Mouse (Mus musculus) CH12F3 (cell line): ENCODE measurements at regions not wholly inside any gene's neighbourhood (a gene's known extent, or its start where the extent isn't known, plus 50 kb on each side); places are given as distances from the start of the nearest gene placed in this dataset.

ENCODE experiments used
- in situ Hi-C: fragments of 300-500 bp; cut with MboI; formaldehyde crosslinking; loops from 2 replicates; pipeline ENCODE4 v1.14.3; 2020; ENCODE audit warnings: low sequenced_read_pairs

GRCm38 (mm10) chr3:35480714-35481695 lies 272.9 kb upstream of the Atp11b start:
- in situ Hi-C loops: no loop called here

- in situ Hi-C loops: no loop called here
Measured at GRCm38 (mm10) chr3:35481841-35482240, 272.1 kb upstream of the Atp11b start.

- in situ Hi-C loops: no loop called here
Measured at GRCm38 (mm10) chr3:35482296-35482695, 271.6 kb upstream of the Atp11b start.

- in situ Hi-C loops: no loop called here
Measured at GRCm38 (mm10) chr3:35482759-35483158, 271.1 kb upstream of the Atp11b start.

- in situ Hi-C loops: no loop called here
Measured at GRCm38 (mm10) chr3:35496027-35496824, 257.7 kb upstream of the Atp11b start.

GRCm38 (mm10) chr3:35510314-35510713 lies 243.6 kb upstream of the Atp11b start:
- in situ Hi-C loops: no loop called here

- in situ Hi-C loops: no loop called here
Measured at GRCm38 (mm10) chr3:35516517-35516916, 237.4 kb upstream of the Atp11b start.

- in situ Hi-C loops: no loop called here
Measured at GRCm38 (mm10) chr3:35520131-35520530, 233.8 kb upstream of the Atp11b start.

GRCm38 (mm10) chr3:35547696-35548095 lies 206.2 kb upstream of the Atp11b start:
- in situ Hi-C loops: no loop called here

- in situ Hi-C loops: no loop called here
Measured at GRCm38 (mm10) chr3:35551791-35552190, 202.1 kb upstream of the Atp11b start.

GRCm38 (mm10) chr3:35560425-35560824 lies 193.5 kb upstream of the Atp11b start:
- in situ Hi-C loops: no loop called here

- in situ Hi-C loops: no loop called here
Measured at GRCm38 (mm10) chr3:35574402-35574801, 179.5 kb upstream of the Atp11b start.
